ENCODE assay signal across 10 mouse cellular contexts in genomic region chr10:44328347-44328746, GRCm38 (mm10).
A peak's percentile ranks its signal among the peaks of the same experiment; 100 is the strongest.
DNase-seq lines count a peak whose midpoint lies in the region; ATAC-seq lines count a peak whose summit lies in the region.
"Had no signal": no experiment of that assay in that cellular context is flagged by ENCODE, and none has a peak within 500 bp of the region (broad histone marks: within the 10 kb centered on the region; RNA-seq: fewer than 3 reads in every experiment).

No protein-coding gene starts in this region.

- H3K9ac ChIP-seq in kidney, embryonic 14.5 days (ENCODE audit: low read depth, low read length) = no peak overlapping the region
- H3K9ac ChIP-seq: stomach, embryonic 15.5 days had no signal

- 0 out of 2 replicates have a peak, but pooled peaks cover under 1% of the 10 kb centered on the region for H3K4me1 ChIP-seq in kidney, embryonic 14.5 days (ENCODE audit: control insufficient read depth, insufficient read depth, low read length)
- peaks cover 8% of the 10 kb centered on the region for H3K4me1 ChIP-seq in limb, embryonic 10.5 days
- H3K4me1 ChIP-seq: stomach, embryonic 15.5 days had no signal

- H3K4me3 ChIP-seq in kidney, embryonic 14.5 days (ENCODE audit: low read length) = no peak overlapping the region
- no peak overlapping the region for H3K4me3 ChIP-seq in limb, embryonic 10.5 days
- H3K4me3 ChIP-seq: stomach, embryonic 15.5 days had no signal

- no peaks in the 10 kb centered on the region for H3K27me3 ChIP-seq in kidney, embryonic 14.5 days (ENCODE audit: control insufficient read depth, insufficient read depth, low read length)
- H3K27me3 ChIP-seq in limb, embryonic 10.5 days (ENCODE audit: low read depth, poor library complexity, severe bottlenecking) = no peaks in the 10 kb centered on the region
- no peaks in the 10 kb centered on the region for H3K27me3 ChIP-seq in splenic B cell, adult 2 months (ENCODE audit: control insufficient read depth, insufficient read depth, low read length, poor library complexity, severe bottlenecking)
- H3K27me3 ChIP-seq: stomach, embryonic 15.5 days had no signal

- peak; percentile 23 for DNase-seq in cerebellum, adult 8-10 months
- DNase-seq in cerebellum, adult 11-12 months = no peak
- DNase-seq in kidney, adult 8-10 months = peak; percentile 10 to 55
- DNase-seq in NIH3T3 (ENCODE audit: low read depth) = peak; percentile 75
- peak; percentile 17 to 82 for DNase-seq in frontal cortex, adult 2 months (ENCODE audit: extremely low spot score in 1 of 2, low spot score in 1 of 2)
- peak; percentile 48 for DNase-seq in limb, embryonic 10.5 days (ENCODE audit: low spot score)
- peak; percentile 74 for DNase-seq in splenic B cell, adult 2 months (ENCODE audit: low read depth, low spot score)

- no peaks in the 10 kb centered on the region for H3K9me3 ChIP-seq in kidney, embryonic 14.5 days (ENCODE audit: control insufficient read depth, low read length)
- no peaks in the 10 kb centered on the region for H3K9me3 ChIP-seq in limb, embryonic 10.5 days (replicated peaks)
- H3K9me3 ChIP-seq: G1E; stomach, embryonic 15.5 days had no signal

- no peak overlapping the region for H3K27ac ChIP-seq in kidney, embryonic 14.5 days (ENCODE audit: low read depth, low read length)
- H3K27ac ChIP-seq in limb, embryonic 10.5 days = no peak overlapping the region
- H3K27ac ChIP-seq: stomach, embryonic 15.5 days had no signal

- 73% methylated on average over 3 of the region's 3 CpGs for WGBS in kidney, embryonic 14.5 days
- 71% methylated on average over 3 of the region's 3 CpGs for WGBS in limb, embryonic 10.5 days

- no peak for ATAC-seq in kidney, embryonic 14.5 days (ENCODE audit: low FRiP score, low TSS enrichment)

- no peaks in the 10 kb centered on the region for H3K36me3 ChIP-seq in kidney, embryonic 14.5 days (ENCODE audit: control insufficient read depth, insufficient read depth, low read length)
- H3K36me3 ChIP-seq in limb, embryonic 10.5 days = peaks cover 5% of the 10 kb centered on the region; the same call in 1 of the 2 replicates
- H3K36me3 ChIP-seq in splenic B cell, adult 2 months (ENCODE audit: control insufficient read depth, insufficient read depth, low read length, poor library complexity, severe bottlenecking) = no peaks in the 10 kb centered on the region
- H3K36me3 ChIP-seq: stomach, embryonic 15.5 days had no signal

- no peak overlapping the region for H3K4me2 ChIP-seq in kidney, embryonic 14.5 days (replicated peaks; ENCODE audit: low read depth, low read length)
- H3K4me2 ChIP-seq: stomach, embryonic 15.5 days had no signal
